Mouse (Mus musculus) hindbrain, embryonic 14.5 days (tissue): ENCODE measurements at regions not wholly inside any gene's neighbourhood (a gene's known extent, or its start where the extent isn't known, plus 50 kb on each side); places are given as distances from the start of the nearest gene placed in this dataset.

ENCODE experiments used
- ATAC-seq: fragments of 200-750 bp; cut with Nextera tagmentation; 2 replicates; pipeline ENCODE4 v1.8.0; 2017; ENCODE audit warnings: moderate number of reproducible peaks, mild to moderate bottlenecking, moderate TSS enrichment, moderate library complexity; ENCODE audit not compliant: low FRiP score
- DNase-seq: peaks from one replicate; pipeline ENCODE4 v3.0.0-alpha.2; 2015; ENCODE audit warnings: low spot score
- H3K27ac ChIP-seq: fragments of 300-500 bp; sonication (generic); 2 replicates; pipeline ENCODE4 v1.5.1; 2014; ENCODE audit warnings: mild to moderate bottlenecking, moderate library complexity
- H3K27me3 ChIP-seq: fragments of 300-500 bp; sonication (generic); 2 replicates; pipeline ENCODE4 v1.6.1; 2014; ENCODE audit warnings: mild to moderate bottlenecking, low read length, mixed read lengths; ENCODE audit not compliant: control insufficient read depth, insufficient read depth
- H3K36me3 ChIP-seq: fragments of 300-500 bp; sonication (generic); replicated peaks from 2 replicates; pipeline ENCODE4 v1.6.1; 2014; ENCODE audit not compliant: control insufficient read depth, insufficient read depth
- H3K4me1 ChIP-seq: fragments of 300-500 bp; sonication (generic); replicated peaks from 2 replicates; pipeline ENCODE4 v1.6.1; 2014; ENCODE audit warnings: antibody characterized with exemption, low read length, mixed read lengths; ENCODE audit not compliant: control insufficient read depth, insufficient read depth
- H3K4me2 ChIP-seq: fragments of 300-500 bp; sonication (generic); replicated peaks from 2 replicates; pipeline ENCODE4 v1.6.1; 2014; ENCODE audit warnings: mild to moderate bottlenecking, moderate library complexity
- H3K4me3 ChIP-seq: fragments of 300-500 bp; sonication (generic); replicated peaks from 2 replicates; pipeline ENCODE4 v1.5.1; 2014; ENCODE audit warnings: mild to moderate bottlenecking, low read length
- H3K9ac ChIP-seq: fragments of 300-500 bp; sonication (generic); 2 replicates; pipeline ENCODE4 v1.6.1; 2014
- H3K9me3 ChIP-seq: fragments of 300-500 bp; sonication (generic); 2 replicates; pipeline ENCODE4 v1.6.1; 2016; ENCODE audit warnings: low read length; ENCODE audit not compliant: control insufficient read depth
- WGBS: fragments of 180-500 bp; shearing (Covaris S2); extraction: QIAGEN DNeasy Blood & Tissue Kit; methylation state at CpG from one replicate; pipeline ENCODE4 v1.1.7; 2014; 5-methylcytosine and 5-hydroxymethylcytosine counted together

DNA sequence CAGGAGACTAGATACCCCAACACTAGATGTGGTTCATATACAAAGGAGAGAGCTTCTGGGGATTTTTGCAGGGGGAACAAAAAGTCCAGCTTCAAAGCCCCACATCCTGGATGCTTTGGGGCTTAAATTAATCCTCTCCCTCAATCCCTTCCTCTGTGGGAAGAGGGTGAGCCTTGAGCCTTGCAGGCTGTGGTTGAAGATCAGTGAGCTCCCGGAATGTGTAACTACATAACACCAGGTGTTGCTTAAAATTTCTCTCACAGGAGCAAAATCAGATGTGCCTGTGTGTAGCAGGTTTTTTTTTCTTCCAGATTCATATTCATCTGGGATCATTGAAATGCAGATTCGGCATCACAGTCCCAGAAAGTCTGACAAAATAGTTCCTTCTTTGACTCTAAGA is 146.1 kb downstream of the Pxdc1 start:
- H3K4me1 ChIP-seq: no peaks in the 10 kb centered on the region
- no peaks in the 10 kb centered on the region for H3K36me3 ChIP-seq
- 79% methylated on average over 2 of the region's 2 CpGs for WGBS
- no peaks in the 10 kb centered on the region for H3K27me3 ChIP-seq
- H3K9me3 ChIP-seq: no peaks in the 10 kb centered on the region
- no peak overlapping the region for H3K27ac ChIP-seq
- no peak overlapping the region for H3K4me2 ChIP-seq
- no peak overlapping the region for H3K9ac ChIP-seq
- DNase-seq (no peak), ATAC-seq (no peak)
- no peak overlapping the region for H3K4me3 ChIP-seq

- Histone ChIP-seq H3K27ac (no peak overlapping the region), H3K36me3 (no peaks in the 10 kb centered on the region), H3K4me1 (no peaks in the 10 kb centered on the region), H3K4me2 (no peak overlapping the region), H3K27me3 (no peaks in the 10 kb centered on the region), H3K9me3 (no peaks in the 10 kb centered on the region), H3K4me3 (no peak overlapping the region), H3K9ac (no peak overlapping the region)
- DNase-seq (no peak), ATAC-seq (no peak)
- 90% methylated on average over 2 of the region's 2 CpGs for WGBS
Observed at GRCm38 (mm10) chr13:34505861-34506260, 147.4 kb downstream of the Pxdc1 start.

DNA sequence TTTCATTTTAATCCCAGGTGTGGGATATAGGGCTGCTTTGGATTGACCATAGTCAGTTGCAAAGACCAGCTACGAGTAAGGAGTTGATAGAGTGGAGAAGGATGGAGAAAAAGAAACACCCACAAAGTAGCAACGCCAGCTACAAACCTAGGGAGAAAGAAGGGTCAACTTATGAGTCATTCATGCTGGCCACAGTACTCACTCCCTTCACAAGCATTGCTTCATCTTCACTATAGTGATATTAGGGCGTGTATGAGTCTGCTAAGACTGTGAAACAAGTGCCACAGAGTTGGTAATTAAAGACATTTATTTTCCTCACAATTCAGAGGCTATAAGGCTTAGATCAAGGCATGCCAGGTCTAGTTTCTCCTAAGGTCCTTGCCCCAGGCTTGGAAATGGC is 148.4 kb downstream of the Pxdc1 start:
- Histone ChIP-seq H3K27ac (no peak overlapping the region), H3K4me3 (no peak overlapping the region), H3K4me1 (no peaks in the 10 kb centered on the region), H3K27me3 (no peaks in the 10 kb centered on the region), H3K9me3 (no peaks in the 10 kb centered on the region), H3K9ac (no peak overlapping the region), H3K4me2 (no peak overlapping the region), H3K36me3 (no peaks in the 10 kb centered on the region)
- 84% methylated on average over 3 of the region's 3 CpGs for WGBS
- DNase-seq (no peak), ATAC-seq (no peak)

DNA sequence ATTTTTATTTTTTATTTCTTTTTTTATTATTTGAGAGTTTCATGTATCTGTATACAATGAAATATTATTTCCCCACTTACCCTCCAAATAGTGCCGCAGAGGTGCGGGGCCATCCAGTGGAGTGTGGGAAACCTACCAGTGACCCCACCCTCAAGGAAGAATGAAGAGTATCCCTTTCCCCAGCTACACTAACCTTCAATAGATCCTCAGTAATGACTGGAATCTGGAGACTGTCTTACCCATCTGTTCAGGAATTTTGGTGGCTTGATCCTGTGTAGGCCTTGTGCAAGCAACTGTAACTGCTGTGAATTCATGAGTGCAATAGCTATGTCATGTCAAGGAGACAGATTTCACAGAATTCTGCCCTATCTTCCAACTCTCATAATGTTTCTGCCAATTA is 153.9 kb upstream of the Slc22a23 start:
- 95% methylated on average over 2 of the region's 2 CpGs for WGBS
- H3K9ac ChIP-seq: no peak overlapping the region
- H3K4me2 ChIP-seq: no peak overlapping the region
- H3K4me1 ChIP-seq: no peaks in the 10 kb centered on the region
- no peaks in the 10 kb centered on the region for H3K36me3 ChIP-seq
- H3K27ac ChIP-seq: no peak overlapping the region
- H3K4me3 ChIP-seq: no peak overlapping the region
- no peaks in the 10 kb centered on the region for H3K9me3 ChIP-seq
- DNase-seq (no peak), ATAC-seq (no peak)
- no peaks in the 10 kb centered on the region for H3K27me3 ChIP-seq

- Histone ChIP-seq H3K4me2 (no peak overlapping the region), H3K36me3 (no peaks in the 10 kb centered on the region), H3K27ac (no peak overlapping the region), H3K27me3 (no peaks in the 10 kb centered on the region), H3K4me1 (no peaks in the 10 kb centered on the region), H3K4me3 (no peak overlapping the region), H3K9me3 (no peaks in the 10 kb centered on the region), H3K9ac (no peak overlapping the region)
- ATAC-seq: no peak
- 88% methylated on average over 3 of the region's 3 CpGs for WGBS
- no peak for DNase-seq
Observed at GRCm38 (mm10) chr13:34497667-34498066, 152.7 kb upstream of the Slc22a23 start.

- Histone ChIP-seq H3K4me2 (no peak overlapping the region), H3K4me3 (no peak overlapping the region), H3K4me1 (no peaks in the 10 kb centered on the region), H3K36me3 (no peaks in the 10 kb centered on the region), H3K9me3 (no peaks in the 10 kb centered on the region), H3K9ac (no peak overlapping the region), H3K27me3 (no peaks in the 10 kb centered on the region), H3K27ac (no peak overlapping the region)
- DNase-seq: no peak
- WGBS: 97% methylated on average over 1 of the region's 1 CpGs
- ATAC-seq: no peak
Observed at GRCm38 (mm10) chr13:34484831-34485230, 139.8 kb upstream of the Slc22a23 start.

DNA sequence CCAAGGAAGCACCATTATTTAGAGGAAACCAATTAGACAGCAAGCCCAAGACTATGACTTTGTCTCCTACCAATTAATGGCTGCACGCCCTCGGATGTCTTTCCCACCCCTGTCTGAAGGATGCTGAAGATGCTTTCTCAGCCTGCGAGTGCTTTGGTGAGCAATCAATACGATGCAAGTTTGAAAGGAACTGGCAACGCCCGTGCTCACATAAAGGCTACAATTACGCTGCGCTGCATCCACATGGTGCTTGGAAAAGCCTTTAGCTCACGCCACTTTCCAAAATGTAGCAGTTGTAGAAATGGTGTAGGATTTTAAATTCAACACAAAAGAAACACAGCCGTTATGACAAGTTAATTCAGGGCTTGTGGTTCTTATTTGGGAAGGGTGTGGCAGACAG is 136.5 kb upstream of the Slc22a23 start:
- no peak overlapping the region for H3K4me2 ChIP-seq
- no peaks in the 10 kb centered on the region for H3K4me1 ChIP-seq
- no peak overlapping the region for H3K27ac ChIP-seq
- DNase-seq: no peak
- no peak overlapping the region for H3K9ac ChIP-seq
- H3K36me3 ChIP-seq: no peaks in the 10 kb centered on the region
- no peak for ATAC-seq
- no peaks in the 10 kb centered on the region for H3K9me3 ChIP-seq
- WGBS: 79% methylated on average over 10 of the region's 10 CpGs
- H3K27me3 ChIP-seq: no peaks in the 10 kb centered on the region
- no peak overlapping the region for H3K4me3 ChIP-seq

DNA sequence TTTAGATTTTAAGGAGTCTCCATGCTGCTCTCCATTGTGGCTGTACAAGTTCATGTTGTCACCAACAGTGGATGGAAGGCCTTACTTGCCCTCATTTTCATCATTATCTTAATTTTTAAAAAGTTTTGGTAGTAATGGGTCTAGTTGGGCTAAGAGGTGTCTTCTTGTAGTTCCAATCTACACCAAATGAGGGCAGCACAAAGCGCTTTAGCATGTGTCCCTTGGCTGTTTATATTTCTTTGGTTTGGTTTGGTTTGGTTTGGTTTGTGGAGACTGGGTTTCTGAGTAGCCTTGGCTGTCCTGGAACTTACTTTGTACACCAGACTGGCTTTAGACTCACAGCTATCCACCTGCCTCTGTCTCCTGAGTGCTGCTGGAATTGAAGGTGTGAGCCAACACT is 125.4 kb upstream of the Slc22a23 start:
- Histone ChIP-seq H3K9ac (no peak overlapping the region), H3K36me3 (no peaks in the 10 kb centered on the region), H3K4me3 (no peak overlapping the region), H3K4me1 (0 out of 2 replicates have a peak, but pooled peaks cover 13% of the 10 kb centered on the region), H3K4me2 (no peak overlapping the region), H3K27me3 (no peaks in the 10 kb centered on the region), H3K9me3 (no peaks in the 10 kb centered on the region), H3K27ac (no peak overlapping the region)
- ATAC-seq: no peak
- peak; percentile 23 for DNase-seq
- 72% methylated on average over 1 of the region's 1 CpGs for WGBS

GRCm38 (mm10) chr13:34469568-34469967 is 124.6 kb upstream of the Slc22a23 start:
- no peak overlapping the region for H3K27ac ChIP-seq
- no peak overlapping the region for H3K4me2 ChIP-seq
- no peak overlapping the region for H3K9ac ChIP-seq
- H3K4me3 ChIP-seq: no peak overlapping the region
- no peaks in the 10 kb centered on the region for H3K27me3 ChIP-seq
- no peaks in the 10 kb centered on the region for H3K9me3 ChIP-seq
- ATAC-seq: no peak
- 0 out of 2 replicates have a peak, but pooled peaks cover 13% of the 10 kb centered on the region for H3K4me1 ChIP-seq
- no peaks in the 10 kb centered on the region for H3K36me3 ChIP-seq
- peak; percentile 53 for DNase-seq
- 65% methylated on average over 5 of the region's 5 CpGs for WGBS

DNA sequence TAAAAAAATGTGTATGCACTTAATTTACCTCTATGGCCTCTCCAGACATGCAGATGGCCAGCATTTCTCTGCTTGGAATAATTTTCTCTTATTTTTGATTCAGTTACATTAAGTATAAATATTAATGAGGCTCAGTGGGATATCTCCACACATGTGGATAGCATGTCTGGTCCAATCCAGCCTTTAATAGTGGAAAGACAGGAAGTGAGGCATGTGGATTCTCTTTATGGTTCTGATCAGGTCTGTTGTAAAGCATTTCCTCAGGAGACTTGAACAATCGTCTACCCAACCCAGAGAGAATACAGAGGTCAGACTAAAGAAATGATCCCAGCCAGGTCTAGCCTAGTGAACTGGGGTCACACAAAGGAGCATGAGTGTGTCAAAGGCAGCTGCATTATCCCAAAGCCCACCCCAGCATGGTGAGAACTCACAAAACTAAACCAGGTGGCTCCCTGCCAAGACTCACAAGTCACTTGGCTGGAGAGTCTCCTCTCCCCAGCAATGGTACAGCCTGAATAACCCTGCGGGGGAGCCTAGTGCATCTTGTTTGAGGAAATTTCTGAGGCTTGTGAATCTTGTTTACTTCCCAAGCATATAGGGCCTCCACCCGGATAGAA is 123.3 kb upstream of the Slc22a23 start:
- H3K4me2 ChIP-seq: no peak overlapping the region
- H3K27ac ChIP-seq: no peak overlapping the region
- H3K4me1 ChIP-seq: 0 out of 2 replicates have a peak, but pooled peaks cover 14% of the 10 kb centered on the region
- no peaks in the 10 kb centered on the region for H3K9me3 ChIP-seq
- ATAC-seq (no peak), DNase-seq (peak; percentile 42)
- 61% methylated on average over 3 of the region's 3 CpGs for WGBS
- no peaks in the 10 kb centered on the region for H3K36me3 ChIP-seq
- H3K4me3 ChIP-seq: no peak overlapping the region
- H3K27me3 ChIP-seq: no peaks in the 10 kb centered on the region
- no peak overlapping the region for H3K9ac ChIP-seq
